ENCODE assay signal across 10 mouse cellular contexts in genomic region chr2:129078313-129078712, GRCm38 (mm10). TPM values are rescaled to one million over a fixed set of nuclear protein-coding genes. Genes with fewer than 3 reads are reported as not detected.
DNase-seq lines count a peak whose midpoint lies in the region; ATAC-seq and TF ChIP-seq lines count a peak whose summit lies in the region.
"Had no signal": no experiment of that assay in that cellular context is flagged by ENCODE, and none has a peak within 500 bp of the region (broad histone marks: within the 10 kb centered on the region; RNA-seq: fewer than 3 reads in every experiment).

No protein-coding gene starts in this region.

- dilution Hi-C loops in CH12.LX (cut with MboI; ENCODE audit: extremely low pct_ligation_motif_present, extremely low pct_unique_long_range_greater_than_20kb, low sequenced_read_pairs), result no loop called here

- no peak for TF ChIP-seq EP300 in CH12.LX (IDR thresholded peaks at IDR 0.05; ENCODE audit: low read length)

- ATAC-seq in megakaryocyte, adult 5-6 weeks (ENCODE audit: poor library complexity, severe bottlenecking), result peak; percentile 56; the same call in 1 of the 2 replicates

- DNase-seq in left cerebral cortex, postnatal 4 days, result peak; percentile 25
- DNase-seq in left cerebral cortex, postnatal 14 days (ENCODE audit: low spot score in 2 of 2), result no peak
- DNase-seq in CH12.LX (ENCODE audit: extremely low read depth), result no peak
- DNase-seq in WW6 (ENCODE audit: low read depth, low spot score), result peak; percentile 31
- DNase-seq in adrenal gland, adult 18-20 months (ENCODE audit: low spot score in 2 of 2), result no peak
- DNase-seq in left cerebral cortex, postnatal 10 days (ENCODE audit: extremely low spot score in 1 of 2, low spot score in 2 of 2), result no peak

- no peak overlapping the region for H3K27ac ChIP-seq in CH12.LX (ENCODE audit: insufficient read depth, low read depth)
- H3K27ac ChIP-seq: hindbrain, embryonic 15.5 days; stomach, embryonic 15.5 days had no signal

- no peaks in the 10 kb centered on the region for H3K4me1 ChIP-seq in CH12.LX (ENCODE audit: control insufficient read depth in 1 of 2, insufficient read depth in 2 of 2)
- H3K4me1 ChIP-seq: hindbrain, embryonic 15.5 days; stomach, embryonic 15.5 days had no signal

- no peak for TF ChIP-seq POLR2A in CH12.LX (IDR thresholded peaks at IDR 0.05; ENCODE audit: low read depth, low read length)

- no peak overlapping the region for H3K9ac ChIP-seq in CH12.LX (ENCODE audit: insufficient read depth, low read depth)
- H3K9ac ChIP-seq: hindbrain, embryonic 15.5 days; stomach, embryonic 15.5 days had no signal

- TF ChIP-seq RAD21 in CH12.LX (IDR thresholded peaks at IDR 0.05; ENCODE audit: low read depth, low read length), result peak; percentile 45

- peaks cover 0 to 3% of the 10 kb centered on the region in 2 experiments for H3K36me3 ChIP-seq in CH12.LX (replicated peaks in 1 of 2; ENCODE audit: control insufficient read depth in 1 of 2, insufficient read depth in 1 of 2, low read length in 1 of 2)

- H3K27me3 ChIP-seq in CH12.LX (replicated peaks), result no peaks in the 10 kb centered on the region
- H3K27me3 ChIP-seq: hindbrain, embryonic 15.5 days; stomach, embryonic 15.5 days had no signal

- peaks cover 2% of the 10 kb centered on the region for H3K9me3 ChIP-seq in CH12.LX (replicated peaks; ENCODE audit: low read length)
- H3K9me3 ChIP-seq: hindbrain, embryonic 15.5 days; stomach, embryonic 15.5 days had no signal

- in situ Hi-C loops in CH12.LX (cut with MboI; ENCODE audit: low pct_ligation_motif_present, low pct_unique_long_range_greater_than_20kb, low sequenced_read_pairs), result no loop called here

- H3K4me2 ChIP-seq in CH12.LX (ENCODE audit: insufficient read depth, low read depth, poor library complexity, severe bottlenecking), result no peak overlapping the region
- H3K4me2 ChIP-seq: hindbrain, embryonic 15.5 days; stomach, embryonic 15.5 days had no signal

- H3K79me2 ChIP-seq in CH12.LX (replicated peaks; ENCODE audit: control insufficient read depth, extremely low read depth, insufficient read depth, poor library complexity, severe bottlenecking), result no peaks in the 10 kb centered on the region

- intact Hi-C loops in left cerebral cortex, postnatal 4 days (cut with DNase I), result no loop called here
- intact Hi-C loops in left cerebral cortex, postnatal 14 days (cut with DNase I), result no loop called here
- intact Hi-C loops in left cerebral cortex, postnatal 10 days (cut with DNase I), result no loop called here

- TF ChIP-seq CTCF in CH12.LX (conservative IDR thresholded peaks at IDR 0.05 in 1 of 2, IDR thresholded peaks at IDR 0.05 in 1 of 2; ENCODE audit: low read depth in 2 of 2, low read length in 2 of 2), result peak; percentile 27 to 60; a peak in 3 of 4 replicates

- H3K4me3 ChIP-seq in CH12.LX (replicated peaks in 1 of 3; ENCODE audit: low read depth in 2 of 3, low read length in 2 of 3, poor library complexity in 1 of 3), result no peak overlapping the region
- H3K4me3 ChIP-seq: hindbrain, embryonic 15.5 days; stomach, embryonic 15.5 days had no signal

TF ChIP-seq in CH12.LX, 34 proteins besides CTCF, POLR2A, EP300 and RAD21:
- TF ChIP-seq MAX (IDR thresholded peaks at IDR 0.05; ENCODE audit: low read length), result no peak
- TF ChIP-seq SMC3 (IDR thresholded peaks at IDR 0.05; ENCODE audit: low read depth, low read length), result peak; percentile 47
- TF ChIP-seq KAT2A (IDR thresholded peaks at IDR 0.05; ENCODE audit: insufficient replicate concordance, low read length), result no peak
- TF ChIP-seq JUND (conservative IDR thresholded peaks at IDR 0.05; ENCODE audit: low read depth, low read length), result no peak
TF ChIP-seq in CH12.LX: peak in this region for 1.

RNA-seq across cellular contexts. Expression of gene Ttl, which starts 12.6 kb away (rescaled TPM):
- 10 to 100 TPM; 90.0 to 95.0 TPM for total RNA-seq in left cerebral cortex, postnatal 4 days (2021)
- total RNA-seq in left cerebral cortex, postnatal 14 days (2021), result 10 to 100 TPM; 75.3 to 83.5 TPM
- total RNA-seq in CH12.LX (2012; rRNA removed) (1.6 and 1.8 TPM in 2 replicates), CH12.LX (2014; rRNA removed) (2.7 and 3.1 TPM in 2 replicates)
- 2.9 and 4.0 TPM in 2 replicates for polyA plus RNA-seq in CH12.LX (2012; ENCODE audit: insufficient read length, low read depth)
- 2.6 and 3.3 TPM in 2 replicates for total RNA-seq in megakaryocyte, adult 5-6 weeks (2015)
- 3.0 and 3.6 TPM in 2 replicates for total RNA-seq in megakaryocyte, adult 5-6 weeks (2017)
- 10 to 100 TPM; 10.1 to 13.4 TPM for total RNA-seq in adrenal gland, adult 18-20 months (2021)
- total RNA-seq in left cerebral cortex, postnatal 10 days (2021), result 10 to 100 TPM; 85.0 to 90.5 TPM

RNA-seq across cellular contexts. Expression of gene Polr1b, which starts 22.5 kb away (rescaled TPM):
- 10 to 100 TPM; 31.2 to 35.0 TPM for total RNA-seq in left cerebral cortex, postnatal 4 days (2021)
- 10 to 100 TPM; 20.9 to 21.1 TPM for total RNA-seq in left cerebral cortex, postnatal 14 days (2021)
- total RNA-seq in CH12.LX (2012; rRNA removed) (68.0 and 86.7 TPM in 2 replicates), CH12.LX (2014; rRNA removed) (70.5 and 70.9 TPM in 2 replicates)
- polyA plus RNA-seq in CH12.LX (2012; ENCODE audit: insufficient read length, low read depth), result 74.2 and 83.1 TPM in 2 replicates
- total RNA-seq in megakaryocyte, adult 5-6 weeks (2015), result 2.6 and 3.3 TPM in 2 replicates
- total RNA-seq in megakaryocyte, adult 5-6 weeks (2017), result 7.1 and 11.7 TPM in 2 replicates
- total RNA-seq in adrenal gland, adult 18-20 months (2021), result 10 to 100 TPM; 18.3 to 19.0 TPM
- 10 to 100 TPM; 21.8 to 24.8 TPM for total RNA-seq in left cerebral cortex, postnatal 10 days (2021)

RNA-seq across cellular contexts. Expression of gene Vinac1, which starts 30.3 kb away (rescaled TPM):
- under 1 TPM; 0.18 to 0.36 TPM for total RNA-seq in left cerebral cortex, postnatal 4 days (2021)
- under 1 TPM; 0.13 TPM for total RNA-seq in left cerebral cortex, postnatal 14 days (2021)
- total RNA-seq in CH12.LX (2012; rRNA removed) (not detected in 2 replicates), CH12.LX (2014; rRNA removed) (not detected in 2 replicates)
- 0.06 TPM in 1 of 2 replicates, not detected in the other for polyA plus RNA-seq in CH12.LX (2012; ENCODE audit: insufficient read length, low read depth)
- not detected in 2 replicates for total RNA-seq in megakaryocyte, adult 5-6 weeks (2015)
- 0.04 and 0.16 TPM in 2 replicates for total RNA-seq in megakaryocyte, adult 5-6 weeks (2017)
- total RNA-seq in adrenal gland, adult 18-20 months (2021), result under 1 TPM; 0.07 to 0.10 TPM
- under 1 TPM in 1 of 2 experiments, not detected in 1; 0.26 TPM for total RNA-seq in left cerebral cortex, postnatal 10 days (2021)
- total RNA-seq: common myeloid progenitor, adult 5-6 weeks had no signal

RNA-seq across cellular contexts. Expression of gene Chchd5, which starts 51.2 kb away (rescaled TPM):
- 10 to 100 TPM; 10.2 to 12.0 TPM for total RNA-seq in left cerebral cortex, postnatal 4 days (2021)
- 10 to 100 TPM; 10.4 to 10.5 TPM for total RNA-seq in left cerebral cortex, postnatal 14 days (2021)
- total RNA-seq in CH12.LX (2012; rRNA removed), result 14.3 and 24.1 TPM in 2 replicates
- total RNA-seq in CH12.LX (2014; rRNA removed), result 20.5 and 23.4 TPM in 2 replicates
- 17.8 and 20.8 TPM in 2 replicates for polyA plus RNA-seq in CH12.LX (2012; ENCODE audit: insufficient read length, low read depth)
- 11.9 and 13.0 TPM in 2 replicates for total RNA-seq in megakaryocyte, adult 5-6 weeks (2015)
- 9.4 and 11.9 TPM in 2 replicates for total RNA-seq in megakaryocyte, adult 5-6 weeks (2017)
- 10 to 100 TPM; 15.9 to 21.3 TPM for total RNA-seq in adrenal gland, adult 18-20 months (2021)
- total RNA-seq in left cerebral cortex, postnatal 10 days (2021), result 10 to 100 TPM; 12.0 to 12.5 TPM

Comparison
In these comparisons a context has a peak if more than half of its experiments do, and no peak if none do; other contexts are left out.
1. DNase-seq: peak in left cerebral cortex, postnatal 4 days (single experiment) and WW6 (single experiment); none in left cerebral cortex, postnatal 14 days (0 of 2), CH12.LX (single experiment), adrenal gland, adult 18-20 months (0 of 2) and left cerebral cortex, postnatal 10 days (0 of 2).
2. RNA of gene Ttl, which starts 12.6 kb away (total RNA-seq): 90.0 to 95.0 TPM in left cerebral cortex, postnatal 4 days, 85.0 to 90.5 TPM in left cerebral cortex, postnatal 10 days and 75.3 to 83.5 TPM in left cerebral cortex, postnatal 14 days; 10.1 to 13.4 TPM in adrenal gland, adult 18-20 months, 2.6 to 3.6 TPM in megakaryocyte, adult 5-6 weeks and 1.6 to 3.1 TPM in CH12.LX; every median in the first group is over 4 times any median in the second.